Mouse (Mus musculus): ENCODE results near the gene Itgb5. TPM values are rescaled to one million over a fixed set of nuclear protein-coding genes. Genes with fewer than 3 reads are reported as not detected.

The Itgb5 gene
- polyA plus RNA-seq, 1 experiment from 2014 or later: 4.9 TPM

- peaks cover 4% of the 10 kb centered on the region for H3K4me1 ChIP-seq (ENCODE audit: control insufficient read depth, insufficient read depth, low read depth, low read length)
- H3K9me3 ChIP-seq (ENCODE audit: control insufficient read depth, low read length): no peaks in the 10 kb centered on the region
- H3K36me3 ChIP-seq (ENCODE audit: control insufficient read depth, insufficient read depth, low read length): no peaks in the 10 kb centered on the region
- H3K4me3 ChIP-seq (ENCODE audit: low read length): no peak overlapping the region
- no peak overlapping the region for H3K27ac ChIP-seq (ENCODE audit: low read depth, low read length)
- H3K27me3 ChIP-seq (replicated peaks; ENCODE audit: control insufficient read depth, insufficient read depth, low read length): no peaks in the 10 kb centered on the region
- 68% methylated on average over 4 of the region's 4 CpGs for WGBS
- ATAC-seq: no peak
- no peak overlapping the region for H3K4me2 ChIP-seq (ENCODE audit: low read length)
- H3K9ac ChIP-seq (ENCODE audit: low read depth, low read length): no peak overlapping the region
Measured at GRCm38 (mm10) chr16:33914997-33915396, 85.5 kb downstream of the Itgb5 start.

GRCm38 (mm10) chr16:33916473-33917251, 87.2 kb downstream of the Itgb5 start:
- Histone ChIP-seq H3K4me1 (ENCODE audit: control insufficient read depth, insufficient read depth, low read depth, low read length) (peaks cover 4% of the 10 kb centered on the region), H3K27ac (ENCODE audit: low read depth, low read length) (peak overlapping the region; percentile 6), H3K4me3 (ENCODE audit: low read length) (no peak overlapping the region), H3K27me3 (replicated peaks; ENCODE audit: control insufficient read depth, insufficient read depth, low read length) (no peaks in the 10 kb centered on the region), H3K36me3 (ENCODE audit: control insufficient read depth, insufficient read depth, low read length) (no peaks in the 10 kb centered on the region), H3K9me3 (ENCODE audit: control insufficient read depth, low read length) (no peaks in the 10 kb centered on the region), H3K4me2 (ENCODE audit: low read length) (no peak overlapping the region), H3K9ac (ENCODE audit: low read depth, low read length) (no peak overlapping the region)
- ATAC-seq: peak; percentile 89
- 54% methylated on average over 12 of the region's 12 CpGs for WGBS

GRCm38 (mm10) chr16:33917390-33917789, 87.9 kb downstream of the Itgb5 start:
- H3K36me3 ChIP-seq (ENCODE audit: control insufficient read depth, insufficient read depth, low read length): no peaks in the 10 kb centered on the region
- no peak for ATAC-seq
- peak overlapping the region; percentile 6 for H3K27ac ChIP-seq (ENCODE audit: low read depth, low read length)
- H3K9me3 ChIP-seq (ENCODE audit: control insufficient read depth, low read length): no peaks in the 10 kb centered on the region
- H3K4me1 ChIP-seq (ENCODE audit: control insufficient read depth, insufficient read depth, low read depth, low read length): peaks cover 7% of the 10 kb centered on the region
- H3K27me3 ChIP-seq (replicated peaks; ENCODE audit: control insufficient read depth, insufficient read depth, low read length): no peaks in the 10 kb centered on the region
- 66% methylated on average over 5 of the region's 5 CpGs for WGBS
- no peak overlapping the region for H3K4me3 ChIP-seq (ENCODE audit: low read length)
- H3K9ac ChIP-seq (ENCODE audit: low read depth, low read length): no peak overlapping the region
- H3K4me2 ChIP-seq (ENCODE audit: low read length): no peak overlapping the region

- Histone ChIP-seq H3K9ac (ENCODE audit: low read depth, low read length) (no peak overlapping the region), H3K4me1 (ENCODE audit: control insufficient read depth, insufficient read depth, low read depth, low read length) (peaks cover 9% of the 10 kb centered on the region), H3K4me2 (ENCODE audit: low read length) (no peak overlapping the region), H3K9me3 (ENCODE audit: control insufficient read depth, low read length) (no peaks in the 10 kb centered on the region), H3K36me3 (ENCODE audit: control insufficient read depth, insufficient read depth, low read length) (no peaks in the 10 kb centered on the region), H3K4me3 (ENCODE audit: low read length) (no peak overlapping the region), H3K27ac (ENCODE audit: low read depth, low read length) (no peak overlapping the region), H3K27me3 (replicated peaks; ENCODE audit: control insufficient read depth, insufficient read depth, low read length) (no peaks in the 10 kb centered on the region)
- ATAC-seq: no peak
- 88% methylated on average over 5 of the region's 5 CpGs for WGBS
Measured at GRCm38 (mm10) chr16:33917926-33918325, 88.5 kb downstream of the Itgb5 start.

GRCm38 (mm10) chr16:33921514-33921913, 92.0 kb downstream of the Itgb5 start:
- no peaks in the 10 kb centered on the region for H3K27me3 ChIP-seq (replicated peaks; ENCODE audit: control insufficient read depth, insufficient read depth, low read length)
- no peak for ATAC-seq
- no peak overlapping the region for H3K9ac ChIP-seq (ENCODE audit: low read depth, low read length)
- no peaks in the 10 kb centered on the region for H3K9me3 ChIP-seq (ENCODE audit: control insufficient read depth, low read length)
- no peak overlapping the region for H3K4me2 ChIP-seq (ENCODE audit: low read length)
- H3K27ac ChIP-seq (ENCODE audit: low read depth, low read length): no peak overlapping the region
- peaks cover 9% of the 10 kb centered on the region for H3K4me1 ChIP-seq (ENCODE audit: control insufficient read depth, insufficient read depth, low read depth, low read length)
- no peaks in the 10 kb centered on the region for H3K36me3 ChIP-seq (ENCODE audit: control insufficient read depth, insufficient read depth, low read length)
- 90% methylated on average over 5 of the region's 5 CpGs for WGBS
- no peak overlapping the region for H3K4me3 ChIP-seq (ENCODE audit: low read length)

GRCm38 (mm10) chr16:33922111-33923000, 92.9 kb downstream of the Itgb5 start:
- H3K9me3 ChIP-seq (ENCODE audit: control insufficient read depth, low read length): no peaks in the 10 kb centered on the region
- H3K4me1 ChIP-seq (ENCODE audit: control insufficient read depth, insufficient read depth, low read depth, low read length): peaks cover 6% of the 10 kb centered on the region; the same call in 1 of the 2 replicates
- 58% methylated on average over 18 of the region's 18 CpGs for WGBS
- no peak overlapping the region for H3K4me3 ChIP-seq (ENCODE audit: low read length)
- ATAC-seq: peak; percentile 83
- H3K9ac ChIP-seq (ENCODE audit: low read depth, low read length): no peak overlapping the region
- 0 out of 2 replicates have a peak overlapping the region, but pooled peaks have one; percentile 21 for H3K27ac ChIP-seq (ENCODE audit: low read depth, low read length)
- H3K36me3 ChIP-seq (ENCODE audit: control insufficient read depth, insufficient read depth, low read length): no peaks in the 10 kb centered on the region
- H3K4me2 ChIP-seq (ENCODE audit: low read length): no peak overlapping the region
- H3K27me3 ChIP-seq (replicated peaks; ENCODE audit: control insufficient read depth, insufficient read depth, low read length): no peaks in the 10 kb centered on the region

GRCm38 (mm10) chr16:33923001-33923316, 93.5 kb downstream of the Itgb5 start:
- Histone ChIP-seq H3K4me1 (ENCODE audit: control insufficient read depth, insufficient read depth, low read depth, low read length) (peaks cover 6% of the 10 kb centered on the region; the same call in 1 of the 2 replicates), H3K9ac (ENCODE audit: low read depth, low read length) (no peak overlapping the region), H3K9me3 (ENCODE audit: control insufficient read depth, low read length) (no peaks in the 10 kb centered on the region), H3K27ac (ENCODE audit: low read depth, low read length) (no peak overlapping the region), H3K36me3 (ENCODE audit: control insufficient read depth, insufficient read depth, low read length) (no peaks in the 10 kb centered on the region), H3K4me2 (ENCODE audit: low read length) (no peak overlapping the region), H3K4me3 (ENCODE audit: low read length) (no peak overlapping the region), H3K27me3 (replicated peaks; ENCODE audit: control insufficient read depth, insufficient read depth, low read length) (no peaks in the 10 kb centered on the region)
- ATAC-seq: no peak
- WGBS: 71% methylated on average over 5 of the region's 5 CpGs

GRCm38 (mm10) chr16:33923758-33924157, 94.3 kb downstream of the Itgb5 start:
- ATAC-seq: no peak

GRCm38 (mm10) chr16:33927263-33927824, 97.9 kb downstream of the Itgb5 start:
- Histone ChIP-seq H3K27ac (ENCODE audit: low read depth, low read length) (no peak overlapping the region), H3K4me3 (ENCODE audit: low read length) (no peak overlapping the region), H3K4me2 (ENCODE audit: low read length) (no peak overlapping the region), H3K27me3 (replicated peaks; ENCODE audit: control insufficient read depth, insufficient read depth, low read length) (no peaks in the 10 kb centered on the region), H3K9me3 (ENCODE audit: control insufficient read depth, low read length) (no peaks in the 10 kb centered on the region), H3K36me3 (ENCODE audit: control insufficient read depth, insufficient read depth, low read length) (no peaks in the 10 kb centered on the region), H3K4me1 (ENCODE audit: control insufficient read depth, insufficient read depth, low read depth, low read length) (peaks cover 6% of the 10 kb centered on the region), H3K9ac (ENCODE audit: low read depth, low read length) (no peak overlapping the region)
- 82% methylated on average over 6 of the region's 6 CpGs for whole genome bisulfite sequencing
- ATAC-seq: no peak

More at GRCm38 (mm10) chr16:33923758-33924157, 94.3 kb downstream of the Itgb5 start:
- Histone ChIP-seq H3K9me3 (ENCODE audit: control insufficient read depth, low read length) (no peaks in the 10 kb centered on the region), H3K27ac (ENCODE audit: low read depth, low read length) (no peak overlapping the region), H3K27me3 (replicated peaks; ENCODE audit: control insufficient read depth, insufficient read depth, low read length) (no peaks in the 10 kb centered on the region), H3K9ac (ENCODE audit: low read depth, low read length) (no peak overlapping the region), H3K4me1 (ENCODE audit: control insufficient read depth, insufficient read depth, low read depth, low read length) (peaks cover 9% of the 10 kb centered on the region), H3K4me2 (ENCODE audit: low read length) (no peak overlapping the region), H3K36me3 (ENCODE audit: control insufficient read depth, insufficient read depth, low read length) (no peaks in the 10 kb centered on the region), H3K4me3 (ENCODE audit: low read length) (no peak overlapping the region)
- 90% methylated on average over 8 of the region's 8 CpGs for WGBS
